Mouse (Mus musculus): ENCODE results near the gene Adh7.

DNA sequence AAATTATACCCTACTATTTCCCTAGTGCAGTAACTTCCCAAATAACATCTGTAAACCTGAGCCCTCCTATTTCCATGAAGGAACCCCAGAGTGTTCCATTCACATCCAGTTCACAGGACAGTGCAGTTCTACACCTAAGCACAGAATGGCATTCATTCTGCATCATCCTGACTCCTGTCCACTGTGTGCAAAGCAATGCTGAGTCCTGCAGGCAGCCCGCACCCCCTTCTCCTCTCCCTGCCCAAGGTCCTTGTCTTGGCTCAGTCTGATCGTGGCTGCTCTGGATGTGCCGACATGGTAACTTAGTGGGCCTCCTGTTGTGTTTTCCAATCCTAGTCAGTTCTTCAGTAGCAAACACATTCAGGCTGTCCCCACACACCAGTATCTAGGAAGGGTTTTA lies 12.7 kb downstream of the Adh7 start:
- TF ChIP-seq GATA1 (IDR thresholded peaks at IDR 0.05; ENCODE audit: borderline replicate concordance, low read length) (no peak), FLI1 (IDR thresholded peaks at IDR 0.05; ENCODE audit: low read length) (no peak)

Data from megakaryocyte, embryonic 14.5 days (primary cell).